Mouse (Mus musculus): Measurements from ENCODE around the gene Trmt5.

Gene Trmt5

DNA sequence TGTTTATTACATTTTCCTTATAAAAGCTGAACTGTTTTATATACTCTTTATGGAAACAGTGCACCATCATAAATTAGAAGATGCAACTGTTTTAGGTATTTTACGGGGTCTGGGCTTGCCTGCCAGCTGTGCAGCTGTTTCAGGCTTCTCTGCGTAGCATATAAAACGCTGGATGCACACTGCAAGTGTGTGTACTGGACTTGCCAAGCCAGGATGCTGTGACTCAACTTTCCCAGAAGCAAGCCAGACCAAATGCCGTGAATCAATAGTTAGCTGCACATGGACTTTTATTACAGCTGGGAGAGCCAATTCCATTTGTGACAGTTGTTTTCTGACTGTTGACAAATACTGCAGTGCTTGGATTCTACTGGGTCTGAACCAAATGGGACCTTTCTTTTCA, 16.6 kb downstream of the Trmt5 start:
- DNase-seq (ENCODE audit: low spot score) = no peak

DNA sequence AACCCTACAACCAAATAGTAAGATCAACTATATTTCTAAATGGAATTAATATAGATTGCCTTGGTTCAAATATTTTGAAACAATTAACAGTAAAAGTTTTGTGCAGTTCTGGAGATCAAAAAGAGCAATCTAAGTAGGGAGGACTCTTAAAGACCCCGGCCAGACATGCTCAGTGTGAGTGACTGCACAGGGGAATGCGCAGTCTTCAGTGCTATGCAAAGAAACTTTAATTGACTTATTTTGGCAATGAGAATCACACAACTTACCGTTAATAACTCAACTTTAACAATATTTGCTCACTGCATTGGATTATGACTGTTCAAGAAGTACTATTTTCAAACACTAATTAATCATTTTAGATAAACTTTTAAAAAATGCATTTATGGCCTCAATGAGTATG, 17.0 kb downstream of the Trmt5 start:
- no peak for DNase-seq (ENCODE audit: low spot score)

DNA sequence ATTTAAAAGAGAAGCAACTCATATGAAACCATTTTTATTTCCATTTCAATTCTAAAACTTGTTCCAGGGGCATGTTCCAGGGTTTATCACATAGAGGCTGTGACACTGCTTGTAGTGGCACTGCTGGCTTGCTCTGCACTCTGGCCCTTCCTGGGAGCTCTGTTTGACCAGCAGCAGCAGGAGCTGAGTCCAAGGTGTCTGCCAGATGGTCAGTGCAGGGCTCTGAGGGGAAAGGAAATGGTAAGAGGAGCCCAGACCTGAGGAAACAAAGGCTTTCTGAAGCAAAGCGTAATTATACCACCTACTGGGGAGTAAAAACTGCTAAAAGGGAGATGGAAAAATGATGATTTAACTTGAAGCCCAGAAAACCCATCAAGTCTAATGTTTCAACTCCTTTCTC, 18.0 kb downstream of the Trmt5 start:
- no peak for DNase-seq (ENCODE audit: low spot score)

DNA sequence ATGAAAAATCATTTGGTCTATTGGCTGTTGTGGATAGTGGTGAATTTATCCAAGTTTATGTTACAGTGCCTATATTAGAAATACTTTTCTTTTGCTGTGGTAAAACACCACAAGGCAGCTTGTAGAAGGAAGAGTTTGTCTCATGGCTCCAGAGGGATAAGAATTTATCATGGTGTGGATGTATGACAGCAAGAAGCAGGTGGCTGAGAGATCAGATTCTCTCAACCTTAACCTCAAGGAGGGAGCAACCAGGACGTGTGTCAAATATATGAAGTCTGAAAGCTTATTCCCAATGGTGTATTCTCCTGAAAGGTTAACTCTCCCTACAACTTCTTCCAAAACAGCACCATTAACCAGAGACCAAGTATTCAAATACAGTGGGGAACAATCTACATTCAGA, 19.9 kb downstream of the Trmt5 start:
- no peak for DNase-seq (ENCODE audit: low spot score)

DNA sequence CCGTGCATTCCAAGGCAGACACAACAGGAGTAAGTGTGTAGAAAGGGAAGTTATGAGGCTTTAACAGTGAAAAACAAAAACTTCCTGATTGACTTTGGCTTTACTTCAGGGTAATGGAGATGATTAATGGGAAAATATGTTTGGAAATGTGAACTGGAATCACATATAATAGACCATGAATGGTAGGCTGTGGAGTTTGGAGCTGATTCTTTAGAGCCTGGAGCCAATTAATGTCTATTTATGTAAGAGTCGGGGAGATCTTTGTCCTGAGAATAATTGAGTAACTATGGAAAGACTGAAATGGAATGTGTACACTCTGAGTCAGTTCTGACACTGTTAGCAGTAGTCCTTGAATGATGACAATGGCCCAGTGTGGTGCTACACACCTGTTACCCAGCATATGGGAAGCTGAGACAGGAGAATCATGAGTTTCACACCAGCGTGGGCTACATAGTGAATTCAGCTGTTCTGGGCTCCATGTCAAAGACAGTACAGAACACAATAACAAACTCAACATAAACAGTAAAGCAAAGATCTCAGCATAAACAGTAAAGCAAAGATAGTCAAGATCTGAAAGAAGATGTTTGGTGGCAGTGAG, 21.0 kb downstream of the Trmt5 start:
- DNase-seq (ENCODE audit: low spot score) = no peak

DNA sequence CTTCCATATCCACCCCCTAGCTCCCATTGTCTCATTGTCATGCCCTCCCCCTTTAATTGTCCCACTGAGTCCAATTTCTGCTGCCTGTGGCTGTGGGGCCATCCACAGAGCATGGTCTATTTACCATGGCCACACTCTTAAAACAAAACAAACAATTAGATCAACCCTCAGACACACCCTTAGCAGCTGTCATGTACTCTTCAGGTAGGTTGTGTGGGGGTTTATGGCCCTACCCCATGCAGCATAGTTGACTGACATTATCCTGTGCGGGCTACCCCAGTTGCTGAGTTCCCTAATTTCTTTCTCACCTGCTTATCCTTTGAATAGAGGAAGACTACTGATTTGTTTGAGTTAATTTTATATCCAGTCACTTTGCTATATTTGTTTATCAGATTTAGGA, 26.2 kb downstream of the Trmt5 start:
- DNase-seq (ENCODE audit: low spot score) = no peak

DNA sequence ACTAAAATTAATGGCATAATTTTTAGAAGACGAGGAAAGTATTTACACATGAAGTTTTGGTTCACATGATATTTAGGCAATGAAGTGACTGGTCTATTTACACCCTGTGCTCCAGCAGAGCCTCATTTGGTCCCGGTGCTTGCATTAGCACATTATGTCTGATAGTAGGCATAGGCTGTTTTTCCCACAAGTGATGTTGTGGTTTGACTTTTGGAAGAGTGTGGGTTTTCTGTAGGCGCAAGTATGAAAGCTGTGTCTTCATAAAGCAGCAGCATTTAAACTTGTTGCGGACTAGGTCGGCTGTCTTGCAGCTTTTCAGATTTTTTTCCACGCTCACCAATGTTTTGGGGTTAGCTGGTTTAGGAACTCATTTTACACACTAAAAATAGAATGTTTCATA, 27.2 kb downstream of the Trmt5 start:
- DNase-seq (ENCODE audit: low spot score) = no peak

DNA sequence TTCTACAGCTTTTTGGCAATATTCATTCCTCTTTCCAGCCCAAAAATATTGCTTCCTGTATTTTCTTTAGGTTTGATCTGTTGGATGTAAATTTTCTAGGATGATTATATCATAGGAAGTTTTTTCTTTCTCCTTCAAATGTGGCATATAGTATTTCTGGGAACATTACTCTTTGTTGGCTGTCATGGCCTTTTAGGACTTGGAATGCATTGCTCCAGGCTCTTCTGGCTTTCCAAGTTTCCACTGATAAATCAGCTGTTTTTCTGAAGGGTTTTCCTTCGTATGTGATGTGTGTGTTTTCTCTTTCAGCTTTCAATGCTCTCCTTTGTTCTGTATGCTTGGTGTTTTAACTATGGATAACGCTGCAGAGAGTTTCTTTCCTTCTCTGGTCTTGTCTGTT, 31.5 kb downstream of the Trmt5 start:
- DNase-seq (ENCODE audit: low spot score) = no peak

DNA sequence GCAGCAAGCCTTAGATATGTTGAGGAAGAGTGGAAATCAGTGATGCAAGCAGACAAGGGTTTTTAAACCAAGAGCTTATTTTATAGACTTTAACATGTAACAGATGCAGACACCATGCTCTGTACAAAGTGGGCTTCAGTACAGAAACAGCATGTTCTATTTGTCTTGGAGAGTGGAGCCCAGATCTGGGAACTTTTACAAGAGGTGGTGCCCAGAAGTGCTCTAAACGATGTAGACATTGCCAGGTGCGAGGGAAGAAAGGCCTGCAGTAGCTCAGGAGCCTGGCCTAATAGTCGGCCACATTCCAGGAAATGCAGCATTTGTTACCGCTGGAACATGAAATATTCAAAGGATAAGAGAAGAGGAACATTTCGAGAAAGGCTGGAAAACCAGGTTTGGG, 40.8 kb downstream of the Trmt5 start:
- DNase-seq (ENCODE audit: low spot score) = no peak

DNA sequence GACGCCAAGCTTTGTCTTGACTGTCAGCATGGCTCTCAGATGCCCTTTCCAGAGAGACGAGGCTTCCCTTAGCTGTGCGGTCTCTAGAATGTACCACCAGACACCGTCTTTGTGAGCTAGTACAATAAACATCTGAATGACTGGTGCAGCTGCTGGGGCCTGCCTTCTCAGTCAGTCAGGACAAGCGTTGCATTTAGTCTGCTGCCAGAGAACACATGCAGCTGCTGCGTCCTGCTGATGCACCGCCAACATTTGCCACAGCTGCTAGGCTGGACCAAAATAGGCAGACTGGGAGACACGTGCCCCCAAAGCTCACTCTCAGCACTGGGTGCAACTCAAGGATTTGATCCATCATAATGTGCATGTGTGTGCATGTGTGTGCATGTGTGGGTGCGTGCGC, 44.5 kb downstream of the Trmt5 start:
- peak; percentile 24 for DNase-seq (ENCODE audit: low spot score)

DNA sequence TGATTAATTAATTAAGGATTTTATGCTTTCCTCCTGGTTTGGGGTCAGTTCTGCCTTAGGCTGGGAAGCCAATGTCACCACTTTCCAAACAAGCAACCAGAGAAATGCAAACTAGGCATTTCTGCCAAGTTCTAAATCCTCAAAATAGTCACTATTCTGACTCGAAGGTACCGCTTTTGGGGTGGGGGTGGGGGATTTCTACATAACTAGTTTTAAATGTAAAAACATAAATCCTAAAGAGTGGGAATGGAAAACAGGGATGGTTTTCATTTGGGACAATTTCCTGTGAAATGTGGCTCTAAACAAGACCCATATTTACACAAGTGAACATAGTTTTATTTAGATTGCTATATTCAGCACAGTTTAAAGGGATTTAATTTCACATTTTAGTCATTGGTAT, 53.9 kb downstream of the Trmt5 start:
- no peak for DNase-seq (ENCODE audit: low spot score)

DNA sequence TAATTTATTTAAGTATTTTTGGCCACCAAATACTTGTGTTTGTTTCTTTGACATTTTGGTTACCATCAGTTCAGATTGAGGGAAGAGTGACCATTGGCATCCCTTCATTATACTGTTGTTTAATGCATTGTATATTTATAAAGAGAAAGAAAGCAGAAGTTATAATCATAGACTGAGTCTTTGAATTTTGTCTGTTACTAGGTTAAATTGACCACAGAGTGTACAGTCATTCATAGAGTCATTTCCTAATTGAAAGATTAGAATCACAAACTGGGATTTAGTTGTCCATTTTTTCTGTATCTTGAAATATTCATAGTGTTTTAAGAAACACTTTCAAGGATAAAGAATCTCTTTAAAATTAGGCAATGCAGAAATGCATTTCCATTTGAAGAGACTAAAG, 55.0 kb downstream of the Trmt5 start:
- DNase-seq (ENCODE audit: low spot score) = no peak

DNA sequence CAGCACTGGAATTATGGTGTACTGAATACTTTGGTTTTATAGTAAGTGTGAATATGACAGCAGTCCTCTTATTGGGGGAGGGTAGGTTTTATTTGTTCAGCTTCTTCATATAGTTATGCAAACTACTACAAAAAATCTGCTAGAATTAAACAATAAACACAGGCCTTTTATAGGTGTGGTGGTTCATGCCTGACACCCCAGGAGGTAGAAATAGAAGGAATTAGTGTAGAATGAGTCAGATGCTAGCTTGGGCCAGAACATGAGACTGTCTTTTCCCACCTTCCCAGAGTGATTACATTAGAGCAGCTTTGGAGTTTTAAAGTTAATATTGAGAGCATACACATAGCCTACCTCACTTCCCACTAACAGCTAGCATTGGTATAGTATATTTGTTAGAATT, 56.3 kb downstream of the Trmt5 start:
- no peak for DNase-seq (ENCODE audit: low spot score)
